Mouse (Mus musculus) c-Kit-positive CD71-positive TER-119-negative erythroid progenitor cells, embryonic 14.5 days (primary cell): ENCODE measurements around the gene Rapgef1.
"Not testable (repeated sequence)": the region's sequence is repeated elsewhere in the genome, so short reads cannot be mapped to it uniquely, and the experiment has no call there.

Experiments used
- DNase-seq: peaks from one replicate; pipeline ENCODE4 v3.0.0-alpha.2; 2013; ENCODE audit warnings: low read depth

The Rapgef1 gene

DNA sequence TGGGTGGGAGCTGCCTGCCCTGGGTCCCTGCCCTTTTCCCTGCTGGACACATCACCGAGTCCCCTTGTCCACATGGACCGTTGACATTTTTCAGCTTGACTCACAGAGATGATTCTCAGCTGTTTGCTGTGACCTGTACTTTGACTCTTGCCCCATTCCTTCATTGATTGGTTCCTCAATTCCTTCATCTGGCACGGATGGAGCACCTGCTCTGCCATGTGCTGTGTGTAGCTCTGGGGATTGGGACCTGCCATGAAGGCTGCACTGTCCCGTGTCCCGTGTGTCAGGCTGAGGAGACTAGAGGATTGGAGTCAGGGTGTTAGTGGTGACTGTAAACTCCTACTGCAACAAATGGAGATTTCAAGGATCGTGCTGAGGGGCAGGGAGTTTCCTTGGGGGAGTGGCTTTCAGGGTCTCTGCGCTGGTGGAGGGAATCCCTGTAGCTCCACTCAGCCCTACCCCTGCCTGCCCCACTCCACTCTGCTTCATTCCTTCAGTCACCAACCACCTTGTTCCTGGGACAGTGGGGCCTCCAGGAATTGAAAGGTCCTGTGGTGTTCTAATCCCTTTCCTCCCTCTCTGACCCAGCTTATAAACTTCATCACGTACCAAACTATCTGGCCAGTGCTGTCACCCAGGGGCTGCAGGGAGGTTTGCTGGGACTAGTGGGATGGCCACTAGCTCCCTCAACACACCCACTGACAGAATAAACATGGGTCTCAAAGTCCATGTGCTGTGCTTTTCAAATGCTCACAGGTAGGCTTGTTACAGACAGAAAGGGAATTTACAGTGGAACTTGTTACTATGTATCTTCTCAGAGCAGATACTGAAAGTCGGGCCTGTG, 3.9 kb downstream of the Rapgef1 start:
- no peak for DNase-seq

DNA sequence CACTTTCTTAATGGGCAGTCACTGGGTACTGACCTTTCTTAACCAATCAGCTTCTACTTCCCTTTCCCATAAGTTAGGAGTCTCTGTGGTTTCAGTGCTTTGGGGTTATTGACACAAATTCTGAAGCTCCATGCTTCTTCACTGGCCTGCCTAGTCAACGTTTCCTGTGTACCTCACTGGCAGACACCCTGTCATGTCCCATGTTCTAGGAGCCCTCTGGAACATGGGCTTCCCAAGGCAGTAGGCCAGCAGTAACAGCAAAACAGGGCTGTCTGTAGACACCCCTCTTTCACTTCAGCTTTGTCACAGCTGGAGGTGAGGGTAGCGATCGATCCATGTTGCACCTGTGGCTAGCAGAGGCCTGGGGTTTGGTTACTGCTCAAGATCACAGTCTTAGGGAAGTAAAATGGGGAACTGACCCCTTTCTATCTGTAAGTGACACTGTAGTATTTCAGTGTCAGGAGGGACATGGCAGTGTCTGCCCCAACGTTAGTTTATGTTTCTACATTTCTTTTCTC, 4.6 kb downstream of the Rapgef1 start:
- DNase-seq = no peak

DNA sequence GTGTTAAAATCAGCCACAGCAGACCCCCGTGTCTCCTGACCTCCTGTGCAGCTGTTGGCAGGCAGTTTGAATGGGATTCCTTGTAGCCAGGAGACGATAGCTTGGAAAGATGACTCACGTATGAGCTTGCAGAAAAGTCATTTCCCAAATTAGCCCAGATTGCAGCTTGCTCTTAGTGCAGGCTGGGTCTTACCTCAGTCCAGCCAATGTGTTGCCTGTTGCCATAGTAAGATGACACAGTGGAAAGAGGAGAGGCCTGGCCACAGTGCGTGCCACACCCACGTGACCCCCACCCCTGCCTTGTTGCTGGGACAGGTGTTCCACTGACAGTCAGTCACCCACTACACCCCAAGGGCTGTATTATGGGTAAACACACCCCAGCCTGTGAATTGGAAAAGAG, 5.2 kb downstream of the Rapgef1 start:
- DNase-seq = no peak

DNA sequence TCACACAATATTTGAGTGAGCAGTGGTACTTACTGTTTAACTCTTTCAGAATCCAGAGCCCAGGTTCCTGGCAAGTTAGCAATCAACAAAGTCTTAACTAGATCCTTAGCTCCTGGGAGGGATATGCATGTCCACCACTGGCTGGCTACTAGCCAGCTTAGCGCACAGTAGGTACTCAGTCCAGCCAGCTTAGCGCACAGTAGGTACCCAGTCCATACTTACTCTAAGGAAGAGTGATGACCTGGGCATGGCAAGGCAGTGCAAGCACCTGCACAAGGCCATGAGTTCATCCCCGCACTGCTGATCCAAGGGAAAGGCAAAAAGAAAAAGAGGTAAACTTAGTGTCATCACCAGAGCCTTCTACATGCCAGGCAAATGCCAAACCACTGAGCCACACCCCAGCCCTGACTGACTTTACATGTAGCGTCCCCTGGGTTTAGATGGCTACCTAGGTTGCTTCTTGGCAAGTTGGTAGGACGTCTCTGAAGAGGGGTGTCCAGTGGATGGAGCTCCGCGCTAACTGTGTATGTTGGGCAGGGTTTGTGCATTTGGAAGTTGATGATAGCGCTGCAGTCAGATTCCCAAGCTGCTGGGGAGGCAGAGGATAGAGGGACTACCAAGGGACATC, 6.2 kb downstream of the Rapgef1 start:
- no peak for DNase-seq

DNA sequence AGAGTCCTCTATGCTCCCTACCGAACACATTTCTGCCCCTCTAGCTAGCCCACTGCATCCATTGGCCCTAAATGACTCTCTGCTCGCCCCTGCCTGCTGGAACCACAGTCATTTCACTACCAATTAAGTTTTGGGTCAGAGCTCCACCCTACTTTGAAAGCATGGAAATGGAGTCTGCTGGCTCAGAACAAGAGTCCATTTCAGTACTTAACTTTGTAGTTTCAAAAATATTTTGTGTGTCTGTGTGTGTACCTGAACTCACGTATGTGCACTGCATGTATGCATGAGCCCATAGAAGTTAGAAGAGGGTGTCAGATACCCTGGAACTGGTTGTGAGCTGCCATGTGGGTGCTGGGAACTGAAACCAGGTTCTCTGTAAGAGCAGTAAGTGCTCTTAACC, 7.8 kb downstream of the Rapgef1 start:
- no peak for DNase-seq

DNA sequence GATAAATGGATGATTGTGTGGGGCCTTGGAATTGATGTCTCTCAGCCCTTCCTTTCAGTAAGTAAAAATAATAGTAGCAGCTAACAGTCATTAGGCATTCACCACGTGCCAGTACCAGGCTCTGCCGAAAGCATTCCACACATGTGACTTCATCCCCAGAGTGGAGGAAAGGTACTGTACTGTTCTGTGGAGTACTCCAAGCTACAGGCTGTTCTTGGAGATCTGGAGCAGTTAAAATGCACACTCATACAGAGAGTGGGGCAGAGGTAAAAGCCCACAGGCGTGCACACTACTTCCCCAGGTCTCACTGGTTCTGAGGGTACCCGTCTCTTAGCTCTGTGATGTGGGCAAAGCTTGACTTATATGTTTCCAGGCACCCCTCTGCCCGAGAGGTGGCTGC, 8.7 kb downstream of the Rapgef1 start:
- no peak for DNase-seq

DNA sequence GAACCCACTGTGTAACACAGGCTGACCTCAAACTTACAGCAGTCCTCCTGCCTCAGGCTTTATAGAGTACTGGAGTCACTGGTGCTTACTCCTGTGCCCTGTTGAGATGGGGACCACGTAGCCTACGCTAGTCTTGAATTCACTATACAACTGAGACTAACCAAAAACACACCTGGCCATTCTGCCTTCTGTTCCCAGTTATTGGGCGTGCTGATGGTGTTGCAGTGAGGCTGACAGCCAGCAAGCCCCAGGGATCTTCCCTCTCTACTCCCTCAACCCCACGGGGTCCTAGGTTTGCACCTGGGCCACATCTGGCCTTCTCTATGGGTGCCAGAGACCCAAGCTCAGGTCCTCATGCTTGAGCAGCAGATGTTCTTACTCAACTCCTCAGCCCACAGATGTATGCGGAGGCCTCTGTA, 9.3 kb downstream of the Rapgef1 start:
- no peak for DNase-seq

DNA sequence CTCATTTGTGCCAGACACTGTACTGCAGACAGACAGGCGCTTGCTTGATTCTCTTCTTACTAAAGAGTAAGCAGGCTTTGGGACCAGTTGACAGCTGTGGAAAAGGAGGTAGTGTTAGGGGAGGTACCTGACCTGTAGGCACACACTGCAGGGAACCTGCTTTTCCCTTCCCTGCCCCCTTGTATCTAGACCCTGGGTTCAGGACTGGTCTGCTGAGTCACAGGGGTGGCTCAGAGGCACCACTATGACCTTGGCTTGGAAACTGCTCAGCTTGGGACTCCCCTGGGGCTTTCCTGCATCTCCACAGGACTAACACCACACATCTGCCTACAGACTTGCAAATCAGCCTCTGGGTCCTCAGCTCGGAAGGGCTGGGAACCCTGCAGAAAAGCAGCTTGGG, 9.8 kb downstream of the Rapgef1 start:
- no peak for DNase-seq

DNA sequence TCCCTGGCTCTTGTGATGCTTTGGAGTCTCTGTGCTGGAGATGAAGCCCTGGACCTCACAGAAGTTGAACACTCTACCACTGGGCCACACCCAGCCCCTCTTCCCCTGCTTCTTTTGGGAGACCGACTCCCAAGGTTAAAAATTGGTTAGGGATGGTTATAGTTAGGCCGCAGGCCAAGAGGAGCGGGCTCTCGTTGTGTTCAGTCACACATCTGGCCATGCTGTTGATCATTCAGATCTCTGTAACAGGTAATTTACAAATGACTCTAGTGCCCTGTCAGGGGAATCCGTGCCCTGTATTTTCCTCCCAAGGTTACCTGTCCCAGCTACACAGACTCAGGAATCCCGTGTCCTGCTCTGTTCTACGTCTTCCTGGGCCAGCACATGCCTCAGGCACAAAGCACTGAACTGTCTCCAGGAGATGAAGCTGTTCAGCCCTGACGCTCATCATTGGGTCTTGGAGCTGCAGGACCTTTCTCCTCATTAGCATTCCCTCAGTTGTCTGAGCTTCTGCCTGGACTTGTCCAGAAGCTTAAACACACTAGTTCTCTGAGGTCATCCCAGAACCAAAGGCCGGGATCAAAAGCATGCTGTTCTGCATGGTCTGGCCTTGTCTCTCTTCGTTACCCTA, 10.7 kb downstream of the Rapgef1 start:
- DNase-seq = no peak

DNA sequence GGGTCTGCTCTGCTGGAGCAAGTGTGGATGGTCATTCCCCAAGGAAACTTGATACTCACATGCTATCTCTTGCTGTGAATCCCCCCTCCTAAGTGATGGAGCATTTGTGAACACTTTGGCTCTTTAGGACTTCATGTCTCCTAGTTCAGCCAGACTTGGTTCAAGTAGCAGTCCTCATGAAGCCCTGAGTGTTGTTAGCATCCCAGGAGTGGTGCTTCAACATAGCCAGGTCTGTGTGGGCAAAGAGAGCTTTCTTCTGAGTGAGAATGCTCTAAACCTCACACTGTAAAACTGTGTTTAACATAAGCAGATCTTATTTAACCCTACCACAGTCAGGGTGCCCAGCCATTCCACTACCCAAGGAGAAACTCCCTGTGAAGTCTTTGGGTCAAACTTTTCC, 11.5 kb downstream of the Rapgef1 start:
- DNase-seq = no peak

DNA sequence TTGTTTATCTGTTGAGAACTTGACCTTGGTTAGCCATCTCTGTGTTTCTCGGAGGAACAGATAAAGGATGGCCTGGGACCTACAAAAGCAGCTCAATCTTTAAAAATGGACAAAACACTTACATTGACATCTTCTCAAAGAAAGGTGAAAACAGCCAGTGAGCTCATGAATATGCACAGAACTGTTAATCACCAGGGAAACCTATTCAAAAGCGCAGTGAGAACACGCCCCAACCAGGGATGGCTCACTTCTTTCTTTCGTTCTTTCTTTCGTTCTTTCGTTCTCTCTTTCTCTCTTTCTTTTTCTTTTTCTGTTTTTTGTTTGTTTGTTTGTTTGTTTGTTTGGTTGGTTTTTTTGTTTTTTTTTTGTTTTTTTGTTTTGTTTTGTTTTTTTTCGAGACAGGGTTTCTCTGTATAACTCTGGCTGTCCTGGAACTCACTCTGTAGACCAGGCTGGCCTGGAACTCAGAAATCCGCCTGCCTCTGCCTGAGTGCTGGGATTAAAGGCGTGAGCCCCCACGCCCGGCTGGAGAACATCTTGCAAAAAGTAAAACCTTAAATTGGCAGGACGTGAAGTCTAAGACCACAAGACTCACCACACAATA, 12.1 kb downstream of the Rapgef1 start:
- DNase-seq = not testable (repeated sequence)

DNA sequence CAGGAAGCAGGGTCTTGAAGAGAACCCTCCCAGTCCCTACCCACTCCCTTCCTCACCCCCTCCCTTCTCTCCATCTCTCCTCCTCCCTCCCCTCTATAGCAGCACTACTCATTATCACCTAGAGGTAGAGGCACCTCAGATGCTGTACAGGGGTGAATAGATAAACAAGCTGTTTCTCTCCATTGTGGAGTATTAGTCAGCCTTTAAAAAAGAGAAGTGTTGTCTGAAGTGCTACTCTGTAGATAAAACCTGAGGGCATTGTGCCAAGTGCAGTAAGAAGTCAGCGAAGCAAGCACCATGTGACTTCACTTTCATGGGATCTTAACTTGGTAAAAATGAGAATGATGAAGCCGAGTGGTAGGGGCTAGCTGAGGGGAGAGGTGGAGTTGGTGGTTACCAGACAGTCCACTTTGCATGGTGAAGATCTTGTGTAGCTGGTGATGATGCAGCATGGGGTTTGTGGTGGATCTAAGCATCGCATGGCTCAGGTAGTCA, 12.7 kb downstream of the Rapgef1 start:
- DNase-seq = no peak

DNA sequence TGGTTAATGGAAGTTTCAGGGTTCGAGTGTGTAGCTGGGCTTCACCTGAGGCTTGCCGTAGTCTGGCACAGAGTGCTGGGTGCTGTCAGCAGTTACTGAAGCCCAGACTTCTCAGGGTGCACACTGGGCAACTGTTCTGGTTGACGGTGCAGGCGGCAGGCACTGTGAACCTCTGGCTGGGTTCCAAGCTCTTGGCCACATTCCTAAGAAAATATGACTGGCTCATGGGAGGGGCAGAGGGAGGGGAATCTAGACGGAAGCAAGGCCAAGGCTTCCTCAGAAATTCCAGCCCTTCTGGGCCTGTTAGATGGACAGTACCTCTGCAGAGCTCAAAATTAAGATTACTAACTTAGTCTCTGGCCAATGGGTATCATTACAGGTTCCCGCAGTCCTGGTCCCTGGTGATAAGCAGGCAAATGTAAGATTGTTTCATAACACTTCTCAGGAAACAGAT, 13.6 kb downstream of the Rapgef1 start:
- DNase-seq = no peak

DNA sequence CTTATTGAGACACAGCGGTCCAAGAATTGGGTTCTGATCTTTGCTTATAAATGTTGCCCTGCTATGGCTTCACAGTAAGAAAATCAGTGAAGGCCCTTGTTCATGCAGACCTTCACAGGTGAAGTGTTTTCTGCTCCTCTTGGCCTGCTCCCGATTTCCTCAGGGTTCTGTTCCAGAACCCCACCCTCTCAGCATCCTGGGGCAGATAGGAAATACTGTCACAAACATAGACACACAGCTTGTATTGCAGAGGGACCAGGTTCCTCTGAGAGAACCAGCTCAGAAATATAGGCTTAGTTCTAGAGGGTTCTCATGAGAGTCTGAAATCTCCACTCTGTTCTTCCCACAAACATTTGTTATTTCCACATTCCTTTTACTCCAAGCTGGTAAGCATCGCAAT, 14.3 kb downstream of the Rapgef1 start:
- DNase-seq = no peak

DNA sequence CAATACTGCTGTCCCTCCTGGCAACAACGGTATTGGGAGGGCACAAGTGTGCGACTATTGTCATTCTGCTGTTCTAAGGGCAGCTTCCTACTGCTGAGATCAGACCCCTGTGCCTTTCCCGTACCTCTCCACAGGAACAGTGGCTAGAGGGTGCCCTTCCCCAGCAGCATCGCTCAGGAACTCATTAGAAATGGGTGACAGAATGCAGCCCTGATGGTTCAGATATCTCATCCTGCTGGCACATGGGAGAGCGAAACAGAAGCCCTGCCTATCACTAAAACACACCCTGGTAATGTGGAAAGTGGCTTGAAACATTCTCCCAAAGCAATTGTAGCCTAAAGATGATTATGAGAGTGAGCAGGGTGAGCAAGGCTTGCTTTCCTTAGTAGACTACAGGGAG, 15.0 kb downstream of the Rapgef1 start:
- no peak for DNase-seq

DNA sequence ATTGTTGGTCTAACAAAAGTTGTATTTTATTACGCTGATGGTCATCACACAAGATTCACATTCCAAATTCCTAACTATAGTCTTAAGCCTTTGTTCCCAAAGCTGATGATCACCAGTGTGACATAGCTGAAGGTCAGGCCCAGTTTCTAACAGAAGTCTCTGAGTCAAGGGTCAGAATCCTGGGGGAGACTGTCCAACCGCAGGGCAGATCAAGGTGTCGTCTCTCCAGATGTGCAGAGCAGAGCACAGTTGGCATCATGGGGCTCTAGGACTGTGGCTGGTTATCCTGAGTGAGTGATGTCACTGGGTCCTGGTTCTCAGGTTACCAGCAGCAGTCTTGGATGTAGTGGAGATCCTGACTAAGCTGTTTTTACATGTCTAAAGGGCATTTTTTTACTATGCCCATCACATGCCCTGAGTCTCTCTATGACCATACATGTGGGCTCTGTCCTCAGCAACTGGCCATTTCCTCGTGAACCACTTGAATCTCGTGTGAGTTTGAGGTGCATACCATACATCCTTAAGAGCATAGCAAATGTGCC, 16.5 kb downstream of the Rapgef1 start:
- no peak for DNase-seq

DNA sequence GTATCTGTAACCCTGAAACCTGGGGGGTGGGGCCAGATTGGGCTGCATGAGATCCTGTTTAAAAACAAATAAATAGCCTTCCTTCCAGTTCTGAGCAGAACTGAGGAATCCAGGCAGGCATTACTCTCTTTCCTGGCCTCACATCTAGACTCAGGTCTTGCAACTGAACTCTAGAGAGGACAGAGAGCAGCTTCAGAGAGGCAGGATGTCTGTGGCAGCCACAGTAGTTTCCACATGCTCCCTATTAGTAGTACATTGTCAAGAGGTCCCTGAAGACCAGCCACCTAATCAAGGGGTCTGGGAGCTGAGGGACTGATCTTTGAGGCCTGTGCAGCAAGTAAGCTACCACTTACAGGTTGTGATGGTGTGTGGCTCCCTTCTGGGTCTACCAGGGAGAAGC, 18.0 kb downstream of the Rapgef1 start:
- no peak for DNase-seq

DNA sequence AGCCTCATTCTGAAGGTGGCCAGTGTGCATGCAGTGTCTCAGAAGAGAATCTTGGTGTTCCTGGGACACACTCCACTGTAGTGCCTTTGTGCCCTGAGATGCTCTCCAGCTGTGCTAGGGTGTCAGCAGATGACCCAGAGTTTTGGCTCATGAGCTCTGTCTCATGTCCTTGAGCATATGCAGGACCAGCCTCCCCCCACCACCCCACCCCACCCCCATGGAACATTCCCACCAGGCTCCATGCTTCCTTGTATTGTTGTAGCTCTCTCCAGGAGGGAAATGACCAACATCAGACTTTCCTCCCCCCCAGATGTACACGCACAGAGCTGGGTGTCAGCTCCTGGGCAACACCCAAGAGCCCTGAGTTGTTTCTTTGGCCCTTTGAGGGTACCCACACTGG, 19.9 kb downstream of the Rapgef1 start:
- no peak for DNase-seq

DNA sequence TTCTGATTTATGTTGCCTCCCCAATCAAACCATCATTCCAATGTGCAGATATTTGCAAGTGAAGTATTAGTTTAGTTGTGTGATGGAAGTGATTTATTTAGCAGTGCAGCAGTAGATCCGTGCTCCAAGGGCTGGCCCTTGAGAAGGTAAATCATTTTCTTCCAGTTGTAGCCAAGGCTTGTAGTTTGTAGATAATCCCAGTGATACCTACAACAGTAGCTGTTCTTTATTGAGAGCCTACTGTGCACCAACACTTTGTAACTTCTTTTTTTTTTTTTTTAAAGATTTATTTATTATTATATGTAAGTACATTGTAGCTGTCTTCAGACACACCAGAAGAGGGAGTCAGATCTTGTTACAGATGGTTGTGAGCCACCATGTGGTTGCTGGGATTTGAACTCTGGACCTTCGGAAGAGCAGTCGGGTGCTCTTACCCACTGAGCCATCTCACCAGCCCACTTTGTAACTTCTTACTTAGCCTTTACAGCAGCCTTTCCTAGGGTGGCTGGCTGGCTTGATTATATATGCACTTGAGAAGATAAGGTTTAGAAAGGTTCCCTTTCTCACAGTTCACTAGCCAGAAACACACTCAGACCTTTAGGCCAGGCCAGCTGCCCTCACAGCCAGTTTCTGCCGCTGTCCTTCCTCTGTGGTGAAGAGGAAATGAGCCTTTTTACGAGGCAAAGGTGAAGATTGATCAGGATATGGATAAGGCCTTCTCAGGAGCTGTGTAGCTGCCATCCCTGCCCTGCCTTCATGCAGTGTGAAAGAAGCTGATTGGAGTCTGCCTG, 20.6 kb downstream of the Rapgef1 start:
- DNase-seq = no peak

DNA sequence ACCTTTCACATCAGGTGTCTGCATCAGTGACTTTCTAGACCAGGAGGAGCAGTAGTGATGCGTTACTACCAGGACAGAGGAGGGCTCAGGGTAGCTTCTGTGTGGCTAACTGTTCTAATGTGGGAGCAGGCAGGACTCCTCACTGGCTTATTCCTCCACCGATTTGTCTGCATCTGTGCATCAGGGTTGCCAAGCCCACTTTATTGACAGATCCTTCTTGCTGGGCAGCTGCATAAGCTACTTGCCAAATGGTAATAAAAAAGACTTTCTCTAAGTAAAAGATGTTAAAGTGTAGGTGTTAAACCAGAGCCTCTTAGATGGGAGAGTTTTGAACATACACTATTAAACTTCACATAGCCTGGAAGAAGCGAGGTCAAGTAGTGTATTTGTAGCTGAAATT, 22.2 kb downstream of the Rapgef1 start:
- DNase-seq = no peak

DNA sequence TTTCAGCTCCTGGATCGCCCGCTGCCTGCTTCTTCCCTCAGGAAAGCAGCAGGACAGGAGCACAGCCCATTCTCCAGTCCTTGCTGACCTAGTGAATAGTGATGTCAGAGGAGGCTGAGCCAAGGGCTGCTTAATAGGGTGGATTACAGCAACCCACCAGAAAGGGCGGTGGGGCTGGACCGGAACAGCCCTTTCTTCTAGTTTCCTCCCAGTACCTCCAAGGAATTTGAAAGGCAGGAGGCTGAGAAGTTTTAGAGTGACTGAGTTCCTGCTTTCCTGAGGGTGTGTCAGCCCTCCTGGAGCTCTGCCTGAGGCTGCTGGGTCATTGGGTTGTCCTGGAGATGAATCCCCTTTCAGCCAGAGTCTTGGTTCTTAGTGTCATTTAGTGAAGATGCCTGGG, 23.9 kb downstream of the Rapgef1 start:
- no peak for DNase-seq
